ENCODE assay signal across 7 mouse cellular contexts in the genomic region with DNA sequence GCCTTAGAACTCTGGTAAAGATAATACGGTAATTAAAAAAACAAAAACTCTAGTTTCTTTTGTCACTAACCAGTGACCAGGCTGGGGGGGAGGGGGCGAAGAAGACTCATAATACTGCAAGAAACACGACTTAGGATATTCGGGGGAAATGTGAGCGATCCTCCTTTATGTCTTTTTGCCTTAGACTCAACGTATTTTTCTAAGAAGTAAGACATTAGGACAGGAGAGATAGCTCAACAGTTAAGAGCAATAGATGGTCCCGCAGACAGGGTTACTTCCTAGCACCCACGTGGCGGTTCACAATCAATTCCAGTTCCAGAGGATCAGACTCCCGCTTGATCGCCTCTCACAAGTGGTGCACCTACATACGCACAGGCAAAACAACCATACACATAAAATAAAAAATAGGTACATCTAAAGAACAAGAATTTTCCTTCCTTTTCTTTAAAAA. TPM values are rescaled to one million over a fixed set of nuclear protein-coding genes. Genes with fewer than 3 reads are reported as not detected.
A peak's percentile ranks its signal among the peaks of the same experiment; 100 is the strongest.
DNase-seq lines count a peak whose midpoint lies in the region; ATAC-seq and TF ChIP-seq lines count a peak whose summit lies in the region.

No protein-coding gene starts in this region.

- WGBS in lung, postnatal 0 days, result under 1% methylated on average over 12 of the region's 12 CpGs
- 1% methylated on average over 12 of the region's 12 CpGs for WGBS in embryonic facial prominence, embryonic 15.5 days
- under 1% methylated on average over 12 of the region's 12 CpGs for WGBS in intestine, embryonic 16.5 days
- WGBS in olfactory bulb, adult 2 months, result under 1% methylated on average over 12 of the region's 12 CpGs

- H3K27me3 ChIP-seq in lung, postnatal 0 days (replicated peaks; ENCODE audit: insufficient read depth, low read length), result no peaks in the 10 kb centered on the region
- H3K27me3 ChIP-seq in embryonic facial prominence, embryonic 15.5 days, result no peaks in the 10 kb centered on the region
- no peaks in the 10 kb centered on the region for H3K27me3 ChIP-seq in intestine, embryonic 16.5 days (replicated peaks; ENCODE audit: control insufficient read depth, insufficient read depth, low read length)

- TF ChIP-seq CTCF in lung, postnatal 0 days (IDR thresholded peaks at IDR 0.05), result no peak
- TF ChIP-seq CTCF in olfactory bulb, adult 2 months (IDR thresholded peaks at IDR 0.05; ENCODE audit: insufficient read depth, low read depth, low read length), result no peak

- peaks cover 8% of the 10 kb centered on the region; the same call in 1 of the 2 replicates for H3K36me3 ChIP-seq in lung, postnatal 0 days (ENCODE audit: insufficient read depth, low read length)
- H3K36me3 ChIP-seq in embryonic facial prominence, embryonic 15.5 days, result peaks cover 21% of the 10 kb centered on the region
- 0 out of 2 replicates have a peak, but pooled peaks cover 6% of the 10 kb centered on the region for H3K36me3 ChIP-seq in intestine, embryonic 16.5 days (ENCODE audit: control insufficient read depth, insufficient read depth, low read length)

- no peak for TF ChIP-seq POLR2A in olfactory bulb, adult 2 months (IDR thresholded peaks at IDR 0.05; ENCODE audit: insufficient read depth, low read depth, low read length)

- peak overlapping the region; percentile 17; the same call in 1 of the 2 replicates for H3K9ac ChIP-seq in lung, postnatal 0 days (replicated peaks; ENCODE audit: low read depth)
- peak overlapping the region; percentile 37; the same call in 1 of the 2 replicates for H3K9ac ChIP-seq in embryonic facial prominence, embryonic 15.5 days
- H3K9ac ChIP-seq in intestine, embryonic 16.5 days (ENCODE audit: low read depth, low read length), result peak overlapping the region; percentile 72

- peak overlapping the region; percentile 80 for H3K4me3 ChIP-seq in lung, postnatal 0 days (ENCODE audit: low read depth, low read length)
- H3K4me3 ChIP-seq in embryonic facial prominence, embryonic 15.5 days (replicated peaks), result peak overlapping the region; percentile 82
- peak overlapping the region; percentile 92 for H3K4me3 ChIP-seq in intestine, embryonic 16.5 days (ENCODE audit: low read length)
- H3K4me3 ChIP-seq in olfactory bulb, adult 2 months (ENCODE audit: insufficient read depth, low read depth, low read length), result peak overlapping the region; percentile 60

- no peak for ATAC-seq in lung, postnatal 0 days
- ATAC-seq in embryonic facial prominence, embryonic 15.5 days (ENCODE audit: insufficient number of reproducible peaks, low FRiP score, low TSS enrichment, low read depth), result no peak
- peak; percentile 24 for ATAC-seq in intestine, embryonic 16.5 days

- H3K27ac ChIP-seq in lung, postnatal 0 days (ENCODE audit: low read length), result peak overlapping the region; percentile 77; the same call in 1 of the 2 replicates
- peak overlapping the region; percentile 92 for H3K27ac ChIP-seq in embryonic facial prominence, embryonic 15.5 days (replicated peaks)
- peak overlapping the region; percentile 92 for H3K27ac ChIP-seq in intestine, embryonic 16.5 days (ENCODE audit: low read length)
- H3K27ac ChIP-seq in olfactory bulb, adult 2 months (ENCODE audit: insufficient read depth, low read depth, low read length), result no peak overlapping the region; the same call in 1 of the 2 replicates

- TF ChIP-seq EP300 in lung, postnatal 0 days (IDR thresholded peaks at IDR 0.05), result no peak

- H3K4me1 ChIP-seq in lung, postnatal 0 days (ENCODE audit: insufficient read depth, low read depth, low read length), result peaks cover 6% of the 10 kb centered on the region; the same call in 1 of the 2 replicates
- H3K4me1 ChIP-seq in embryonic facial prominence, embryonic 15.5 days, result peaks cover 12% of the 10 kb centered on the region
- peaks cover 10% of the 10 kb centered on the region for H3K4me1 ChIP-seq in intestine, embryonic 16.5 days (ENCODE audit: control insufficient read depth, insufficient read depth, low read length)
- H3K4me1 ChIP-seq in olfactory bulb, adult 2 months (ENCODE audit: control insufficient read depth, insufficient read depth, low read length), result peaks cover 2% of the 10 kb centered on the region; the same call in 1 of the 2 replicates

- no peaks in the 10 kb centered on the region for H3K9me3 ChIP-seq in lung, postnatal 0 days (ENCODE audit: low read length)
- no peaks in the 10 kb centered on the region for H3K9me3 ChIP-seq in embryonic facial prominence, embryonic 15.5 days (replicated peaks)
- no peaks in the 10 kb centered on the region for H3K9me3 ChIP-seq in intestine, embryonic 16.5 days (ENCODE audit: control insufficient read depth, low read length)

- peak overlapping the region; percentile 61 for H3K4me2 ChIP-seq in lung, postnatal 0 days (replicated peaks; ENCODE audit: low read depth, low read length)
- peak overlapping the region; percentile 63 for H3K4me2 ChIP-seq in embryonic facial prominence, embryonic 15.5 days (replicated peaks)
- peak overlapping the region; percentile 66 for H3K4me2 ChIP-seq in intestine, embryonic 16.5 days (ENCODE audit: low read depth, low read length)

- DNase-seq in lung, postnatal 0 days (ENCODE audit: low spot score), result peak; percentile 5
- DNase-seq in lung, postnatal 36 days, result no peak
- no peak for DNase-seq in yolk sac, embryonic 10.5 days (ENCODE audit: low spot score)
- no peak for DNase-seq in layer of hippocampus, adult 11-12 months (ENCODE audit: low spot score)

RNA-seq across cellular contexts. Expression of gene Tsacc, which starts 0.7 kb away (rescaled TPM):
- polyA plus RNA-seq in lung, postnatal 0 days (2015; fragmentation: Nextera tagmentation; extraction: Ambion mirVana), result 10.8 and 13.1 TPM in 2 replicates
- 14.3 and 16.3 TPM in 2 replicates for polyA plus RNA-seq in embryonic facial prominence, embryonic 15.5 days (2015; fragmentation: Nextera tagmentation; extraction: Ambion mirVana)
- 9.7 and 10.8 TPM in 2 replicates for polyA plus RNA-seq in intestine, embryonic 16.5 days (2015; fragmentation: Nextera tagmentation; extraction: Ambion mirVana)
- not detected in 2 replicates for polyA plus RNA-seq in olfactory bulb, adult 2 months (2012; ENCODE audit: insufficient read depth, insufficient read length, low replicate concordance, missing spikeins)

RNA-seq across cellular contexts. Expression of gene Cct3, which starts 0.8 kb away (rescaled TPM):
- polyA plus RNA-seq in lung, postnatal 0 days (2015; fragmentation: Nextera tagmentation; extraction: Ambion mirVana), result 173 and 177 TPM in 2 replicates
- polyA plus RNA-seq in embryonic facial prominence, embryonic 15.5 days (2015; fragmentation: Nextera tagmentation; extraction: Ambion mirVana), result 443 TPM in 2 replicates
- 470 and 510 TPM in 2 replicates for polyA plus RNA-seq in intestine, embryonic 16.5 days (2015; fragmentation: Nextera tagmentation; extraction: Ambion mirVana)
- polyA plus RNA-seq in olfactory bulb, adult 2 months (2012; ENCODE audit: insufficient read depth, insufficient read length, low replicate concordance, missing spikeins), result 179 TPM in 1 of 2 replicates, not detected in the other

RNA-seq across cellular contexts. Expression of gene Gm38392, which starts 9.1 kb away (rescaled TPM):
- 1.8 and 2.0 TPM in 2 replicates for polyA plus RNA-seq in lung, postnatal 0 days (2015; fragmentation: Nextera tagmentation; extraction: Ambion mirVana)
- polyA plus RNA-seq in embryonic facial prominence, embryonic 15.5 days (2015; fragmentation: Nextera tagmentation; extraction: Ambion mirVana), result 0.60 and 2.2 TPM in 2 replicates
- 0.81 TPM in 1 of 2 replicates, not detected in the other for polyA plus RNA-seq in intestine, embryonic 16.5 days (2015; fragmentation: Nextera tagmentation; extraction: Ambion mirVana)
- polyA plus RNA-seq in olfactory bulb, adult 2 months (2012; ENCODE audit: insufficient read depth, insufficient read length, low replicate concordance, missing spikeins), result not detected in 2 replicates

RNA-seq across cellular contexts. Expression of gene Glmp, which starts 28.7 kb away (rescaled TPM):
- polyA plus RNA-seq in lung, postnatal 0 days (2015; fragmentation: Nextera tagmentation; extraction: Ambion mirVana), result 273 and 278 TPM in 2 replicates
- polyA plus RNA-seq in embryonic facial prominence, embryonic 15.5 days (2015; fragmentation: Nextera tagmentation; extraction: Ambion mirVana), result 212 and 214 TPM in 2 replicates
- 365 and 416 TPM in 2 replicates for polyA plus RNA-seq in intestine, embryonic 16.5 days (2015; fragmentation: Nextera tagmentation; extraction: Ambion mirVana)
- not detected in 2 replicates for polyA plus RNA-seq in olfactory bulb, adult 2 months (2012; ENCODE audit: insufficient read depth, insufficient read length, low replicate concordance, missing spikeins)

RNA-seq across cellular contexts. Expression of gene Tmem79, which starts 39.8 kb away (rescaled TPM):
- polyA plus RNA-seq in lung, postnatal 0 days (2015; fragmentation: Nextera tagmentation; extraction: Ambion mirVana), result 9.0 and 9.6 TPM in 2 replicates
- polyA plus RNA-seq in embryonic facial prominence, embryonic 15.5 days (2015; fragmentation: Nextera tagmentation; extraction: Ambion mirVana), result 26.0 and 27.1 TPM in 2 replicates
- polyA plus RNA-seq in intestine, embryonic 16.5 days (2015; fragmentation: Nextera tagmentation; extraction: Ambion mirVana), result 23.8 and 29.4 TPM in 2 replicates
- polyA plus RNA-seq in olfactory bulb, adult 2 months (2012; ENCODE audit: insufficient read depth, insufficient read length, low replicate concordance, missing spikeins), result not detected in 2 replicates

Comparison
In these comparisons a context has a peak if more than half of its experiments do, and no peak if none do; other contexts are left out.
1. H3K9ac ChIP-seq: peak in every context shown above with its lines; median percentile 72 in intestine, embryonic 16.5 days; 37 in embryonic facial prominence, embryonic 15.5 days; 17 in lung, postnatal 0 days.
2. RNA of gene Tsacc, which starts 0.7 kb away (polyA plus RNA-seq): 14.3 to 16.3 TPM in embryonic facial prominence, embryonic 15.5 days, 9.7 to 10.8 TPM in intestine, embryonic 16.5 days and 10.8 to 13.1 TPM in lung, postnatal 0 days; not detected in olfactory bulb, adult 2 months; every median in the first group is over 10 times any median in the second.
3. Peak in every context shown above with its lines, with median percentiles within 50 percentile points of each other: H3K4me2 ChIP-seq and H3K4me3 ChIP-seq.